Mouse (Mus musculus): ENCODE data around the gene Ak9.
A peak's percentile ranks its signal among the peaks of the same experiment; 100 is the strongest.
"Not testable (repeated sequence)": the region's sequence is repeated elsewhere in the genome, so short reads cannot be mapped to it uniquely, and the experiment has no call there.

Gene Ak9

DNA sequence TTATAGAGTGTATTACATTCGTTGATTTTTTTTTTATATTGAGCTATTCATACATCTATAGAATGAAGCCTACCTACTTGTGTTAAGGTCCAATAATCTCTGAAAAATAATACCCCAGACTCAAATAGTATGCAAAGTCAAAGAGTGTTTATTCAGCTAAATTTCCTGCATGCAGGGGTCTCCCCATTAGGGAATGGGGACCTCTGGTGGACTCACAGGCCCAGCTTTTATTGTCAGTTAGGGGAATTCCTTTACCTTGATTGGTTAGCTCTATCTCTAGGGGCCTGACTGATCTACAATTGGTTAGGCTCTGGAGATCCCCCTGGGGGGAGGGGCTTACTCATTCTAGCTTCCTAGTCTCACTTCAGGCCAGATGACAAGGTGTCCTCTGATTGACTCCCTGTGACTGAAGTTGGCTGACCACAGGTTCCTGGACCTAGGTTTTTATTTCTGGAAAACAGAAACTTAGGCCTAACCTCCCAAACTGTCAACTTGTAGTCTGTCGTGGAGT is 28.8 kb downstream of the Ak9 start:
- no peak for DNase-seq (ENCODE audit: low read depth)

- DNase-seq (ENCODE audit: low read depth): no peak
Measured at GRCm38 (mm10) chr10:41341346-41341745, 37.6 kb downstream of the Ak9 start.

GRCm38 (mm10) chr10:41365086-41365485 is 61.3 kb downstream of the Ak9 start:
- DNase-seq (ENCODE audit: low read depth): no peak

DNA sequence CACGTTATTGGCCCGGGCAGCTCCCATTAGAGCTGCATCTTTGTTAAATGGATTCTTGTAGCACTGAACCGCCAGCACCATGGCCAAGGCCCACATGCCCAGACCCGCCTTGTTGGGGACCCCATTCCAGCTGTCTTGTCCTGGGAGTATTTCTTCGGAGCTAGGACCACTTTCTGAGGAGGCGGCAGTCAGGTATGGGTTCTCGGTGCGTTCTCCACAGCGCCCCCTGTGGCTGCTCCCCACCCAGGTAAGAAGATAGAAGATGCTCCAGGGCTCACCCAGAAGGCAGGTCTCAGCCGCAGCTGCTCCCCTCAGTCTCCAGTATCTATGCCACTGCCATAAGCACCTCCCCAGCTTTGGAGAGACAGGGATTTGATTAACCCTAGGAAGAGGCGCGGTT is 76.7 kb downstream of the Ak9 start:
- DNase-seq (ENCODE audit: low read depth): no peak

- no peak for DNase-seq (ENCODE audit: low read depth)
Measured at GRCm38 (mm10) chr10:41385506-41386221, 81.9 kb downstream of the Ak9 start.

DNA sequence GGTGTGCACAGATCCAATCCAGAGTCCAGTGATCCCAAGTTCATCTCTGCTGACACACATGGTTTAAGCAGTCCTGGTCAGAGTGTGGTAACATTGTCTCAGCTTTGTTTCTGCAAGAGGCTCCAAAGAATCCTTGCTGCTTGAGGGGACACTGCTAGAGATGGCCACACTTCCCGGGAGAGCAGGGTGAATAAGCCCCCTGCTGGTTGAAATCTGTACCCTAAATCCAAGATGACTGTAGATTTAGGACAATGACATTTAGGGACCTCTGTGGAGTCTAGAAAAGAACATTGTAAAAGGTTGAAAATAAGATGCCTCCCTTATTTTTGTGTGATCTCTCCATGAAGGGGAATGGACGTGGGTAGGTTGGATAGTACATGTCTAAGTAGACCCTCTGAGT is 89.8 kb downstream of the Ak9 start:
- no peak for DNase-seq (ENCODE audit: low read depth)

- DNase-seq (ENCODE audit: low read depth): no peak
Measured at GRCm38 (mm10) chr10:41401097-41401496, 97.3 kb downstream of the Ak9 start.

GRCm38 (mm10) chr10:41403364-41403763 is 99.6 kb downstream of the Ak9 start:
- no peak for DNase-seq (ENCODE audit: low read depth)

- peak; percentile 62 for DNase-seq (ENCODE audit: low read depth)
Measured at GRCm38 (mm10) chr10:41403893-41404612, 100.3 kb downstream of the Ak9 start.

GRCm38 (mm10) chr10:41410176-41410575 is 106.4 kb downstream of the Ak9 start:
- not testable (repeated sequence) for DNase-seq (ENCODE audit: low read depth)

- not testable (repeated sequence) for DNase-seq (ENCODE audit: low read depth)
Measured at GRCm38 (mm10) chr10:41410821-41411220, 107.0 kb downstream of the Ak9 start.

DNA sequence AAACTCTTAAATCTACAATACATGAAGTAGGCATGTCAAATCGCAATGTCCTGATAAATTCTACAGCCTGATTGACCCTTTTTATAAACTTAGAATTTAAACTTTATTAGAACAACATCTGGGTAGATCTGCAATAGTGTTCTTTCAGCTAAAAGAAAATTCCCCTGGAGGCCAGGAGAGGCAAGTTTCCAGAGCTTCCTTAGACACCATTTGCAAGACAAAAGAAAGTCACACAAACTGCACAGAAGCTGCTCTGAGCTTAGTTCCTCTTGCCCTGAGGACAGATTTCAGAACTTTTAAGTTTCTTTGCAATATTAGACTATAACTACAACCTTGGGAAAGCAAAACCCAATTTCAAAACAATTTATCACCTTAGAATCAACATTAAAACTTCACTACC is 109.7 kb downstream of the Ak9 start:
- not testable (repeated sequence) for DNase-seq (ENCODE audit: low read depth)

DNA sequence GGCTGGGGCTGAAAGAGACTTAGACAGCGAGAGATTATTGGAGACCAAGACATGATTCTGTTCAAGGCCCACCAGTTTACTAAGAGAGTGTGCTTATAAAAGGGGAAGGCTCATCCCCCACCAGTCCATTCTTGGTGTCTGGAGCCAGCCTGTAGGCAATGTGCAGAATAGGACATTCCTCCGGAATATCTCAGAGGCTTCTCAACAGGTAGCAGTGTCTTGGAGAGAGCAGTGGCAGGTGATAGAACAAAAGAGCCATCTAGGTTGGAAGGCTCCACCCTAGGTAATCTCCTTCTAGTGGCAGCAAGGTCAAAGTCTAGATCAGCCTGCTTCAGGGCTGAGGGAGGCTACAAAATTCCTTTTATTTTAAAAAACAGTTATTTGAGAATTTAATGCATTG is 111.6 kb downstream of the Ak9 start:
- not testable (repeated sequence) for DNase-seq (ENCODE audit: low read depth)

DNA sequence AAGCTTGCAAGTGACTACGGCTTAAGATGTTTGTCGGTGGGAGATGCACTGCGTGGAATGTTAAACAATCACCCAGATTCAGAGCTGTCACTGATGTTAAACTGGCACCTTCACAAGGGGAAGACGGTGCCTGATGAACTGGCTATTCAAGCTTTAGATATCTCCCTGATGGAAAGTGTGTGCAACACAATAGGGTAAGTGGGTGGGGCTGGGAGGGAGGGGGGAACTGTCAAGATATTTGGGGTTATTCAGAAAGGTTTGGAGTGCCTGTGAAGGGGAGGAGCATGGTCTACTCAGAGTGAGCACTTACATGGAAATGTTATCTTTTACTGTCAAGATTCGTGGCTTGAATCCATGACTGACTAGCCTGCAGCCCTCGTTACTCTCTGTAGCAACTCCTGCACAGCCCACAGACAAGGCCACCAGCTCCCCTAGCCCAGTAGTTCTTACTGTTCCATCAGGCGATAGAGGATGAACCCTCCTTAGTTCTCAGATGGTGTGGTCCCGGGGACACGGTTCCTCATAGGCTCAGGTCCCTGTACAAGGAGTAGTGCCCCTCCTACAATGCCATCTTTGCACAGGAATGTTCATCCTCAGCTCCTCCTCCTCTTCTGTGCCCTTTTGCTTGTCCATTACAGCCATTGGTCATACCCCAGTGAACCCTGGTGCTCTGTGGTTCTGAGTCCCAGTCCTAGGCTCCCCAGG is 116.9 kb downstream of the Ak9 start:
- no peak for DNase-seq (ENCODE audit: low read depth)

- DNase-seq (ENCODE audit: low read depth): no peak
Measured at GRCm38 (mm10) chr10:41423681-41424080, 119.9 kb downstream of the Ak9 start.

DNA sequence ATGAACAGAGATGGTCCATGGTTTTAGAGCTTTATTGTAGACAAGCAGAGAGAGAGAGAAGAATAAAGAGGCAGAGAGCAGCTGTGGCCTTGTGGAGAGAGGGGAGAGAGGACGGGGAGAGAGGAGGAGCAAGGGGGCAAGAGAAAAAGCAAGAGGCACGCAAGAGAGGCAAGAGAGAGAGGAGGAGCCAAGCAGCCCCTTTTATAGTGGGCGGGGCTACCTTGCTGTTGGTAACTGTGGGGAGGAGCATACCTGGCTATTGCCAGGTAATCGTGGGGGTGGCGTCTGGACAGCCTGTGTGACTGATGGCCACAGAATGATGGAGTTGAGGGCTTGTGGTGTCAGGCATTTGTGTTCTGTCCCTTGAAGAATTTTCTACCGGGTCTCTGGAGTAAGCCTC is 122.6 kb downstream of the Ak9 start:
- no peak for DNase-seq (ENCODE audit: low read depth)

GRCm38 (mm10) chr10:41434624-41435023 is 130.8 kb downstream of the Ak9 start:
- peak; percentile 77 for DNase-seq (ENCODE audit: low read depth)

- no peak for DNase-seq (ENCODE audit: low read depth)
Measured at GRCm38 (mm10) chr10:41435141-41435540, 131.4 kb downstream of the Ak9 start.

DNA sequence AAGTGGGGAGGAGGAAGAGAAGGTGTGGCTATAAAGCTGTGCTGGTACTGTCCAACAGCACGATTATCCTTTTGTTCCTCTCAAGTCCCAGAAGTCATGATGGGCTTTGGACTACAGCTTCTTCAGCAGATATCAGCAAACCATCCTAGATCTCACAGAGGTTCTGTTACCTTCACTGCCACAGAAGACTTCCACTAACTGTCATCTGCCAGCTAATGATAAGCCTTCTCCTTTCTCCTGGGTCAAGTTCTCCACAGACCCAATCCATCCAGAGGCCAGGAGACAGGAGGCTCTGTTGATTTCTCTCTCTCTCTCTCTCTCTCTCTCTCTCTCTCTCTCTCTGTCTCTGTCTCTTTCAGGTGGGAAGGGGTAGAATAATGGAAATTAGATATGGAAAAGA is 144.4 kb downstream of the Ak9 start:
- DNase-seq (ENCODE audit: low read depth): no peak

DNA sequence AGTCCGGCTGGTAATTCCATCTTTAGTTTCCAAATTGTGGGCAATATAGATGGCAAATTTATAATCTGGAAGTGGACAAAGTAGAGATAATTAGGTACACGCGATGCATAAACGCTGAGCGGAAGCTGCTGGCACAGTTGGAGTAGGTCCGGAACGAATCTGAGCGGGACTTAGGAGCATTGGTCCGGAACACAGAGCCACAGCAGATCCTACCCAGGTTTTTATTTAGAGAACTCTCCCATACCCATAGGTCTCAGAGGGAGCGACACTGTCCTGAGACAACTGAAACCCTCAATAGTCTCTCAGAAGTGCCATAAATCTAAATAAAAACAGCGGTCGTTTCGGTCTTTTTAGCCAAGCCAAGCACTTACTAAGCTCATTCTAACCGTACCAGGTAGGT is 145.9 kb downstream of the Ak9 start:
- no peak for DNase-seq (ENCODE audit: low read depth)

DNA sequence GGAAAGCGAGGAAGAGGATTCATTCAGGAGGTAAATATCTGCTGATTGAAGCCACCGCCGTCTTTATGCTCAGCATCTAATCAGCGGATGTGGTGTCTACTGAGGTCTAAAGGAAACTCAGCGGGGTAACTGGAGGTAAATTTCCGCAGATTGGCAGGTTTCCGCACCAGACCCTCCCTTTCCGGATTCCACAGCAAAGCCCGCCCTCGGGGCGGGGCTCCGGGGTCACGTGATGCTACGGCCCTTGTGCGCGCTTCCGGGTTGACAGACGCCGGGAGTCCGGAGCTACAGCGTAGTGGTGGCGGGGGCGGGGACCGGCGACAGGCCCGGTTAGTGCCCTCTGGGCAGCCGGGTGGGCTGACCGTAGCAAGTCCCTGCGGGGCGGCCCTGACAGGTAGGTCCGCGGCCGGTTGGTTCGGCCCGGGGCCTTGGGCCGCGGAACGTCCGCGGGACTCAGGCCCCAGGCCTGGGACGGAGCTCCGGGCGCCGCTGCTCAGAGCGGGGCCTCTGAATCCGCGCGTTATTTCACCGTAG is 146.4 kb downstream of the Ak9 start, which contains the start of gene Zbtb24:
Zbtb24 (plus strand) TSS at position 247 of the 534 bp plus-strand sequence.
- DNase-seq (ENCODE audit: low read depth): peak; percentile 98

DNA sequence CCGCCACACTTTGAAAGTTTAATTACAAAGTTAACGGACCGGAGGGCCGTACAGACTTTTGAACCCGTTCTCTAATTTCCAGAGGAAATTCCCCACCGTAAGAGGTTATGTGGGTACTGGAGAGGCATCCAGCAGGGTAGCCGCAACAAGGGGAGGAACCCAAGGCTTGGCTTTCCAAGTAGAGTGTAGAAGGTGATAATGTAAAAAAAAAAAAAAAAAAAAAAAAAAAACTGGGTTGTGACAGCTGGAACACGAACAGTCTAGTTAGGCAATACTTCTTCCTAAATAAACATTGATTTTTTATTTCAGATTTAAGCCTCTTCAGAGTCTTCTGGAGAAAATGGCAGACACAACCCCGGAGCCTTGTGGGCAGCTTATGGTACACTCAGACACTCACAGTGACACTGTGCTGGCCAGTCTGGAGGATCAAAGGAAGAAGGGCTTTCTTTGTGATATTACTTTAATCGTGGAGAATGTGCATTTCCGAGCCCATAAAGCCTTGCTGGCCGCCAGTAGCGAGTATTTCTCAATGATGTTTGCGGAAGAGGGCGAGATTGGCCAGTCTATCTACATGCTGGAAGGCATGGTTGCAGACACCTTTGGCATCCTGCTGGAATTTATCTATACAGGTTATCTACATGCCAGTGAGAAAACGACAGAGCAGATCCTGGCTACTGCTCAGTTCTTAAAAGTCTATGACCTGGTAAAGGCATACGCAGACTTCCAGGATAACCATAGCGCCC is 147.2 kb downstream of the Ak9 start:
- peak; percentile 9 for DNase-seq (ENCODE audit: low read depth)
